Mouse (Mus musculus): ENCODE data around the gene Ptpn12. TPM values are rescaled to one million over a fixed set of nuclear protein-coding genes. Genes with fewer than 3 reads are reported as not detected.

The Ptpn12 gene
- polyA plus RNA-seq, 1 experiment from 2014 or later = 29.6 TPM

DNA sequence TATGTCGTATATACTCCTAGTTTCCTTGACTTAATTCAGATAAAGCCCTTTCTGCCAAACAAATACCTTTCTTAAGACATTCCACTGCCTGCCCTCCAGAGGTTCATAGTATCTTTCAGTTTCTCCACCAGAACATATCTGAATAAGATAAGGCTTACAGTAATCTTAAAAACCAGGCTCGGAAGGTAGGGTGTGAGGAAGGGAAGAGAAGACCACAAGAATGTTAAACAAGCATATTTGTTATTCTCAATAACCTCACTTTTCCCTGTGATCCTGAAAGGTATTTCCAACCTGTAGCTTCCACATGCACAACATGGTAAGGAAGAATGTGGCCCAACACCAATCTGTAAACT is 5.0 kb downstream of the Ptpn12 start:
- 90% methylated on average over 2 of the region's 2 CpGs for WGBS
- ATAC-seq (ENCODE audit: low FRiP score) = no peak

DNA sequence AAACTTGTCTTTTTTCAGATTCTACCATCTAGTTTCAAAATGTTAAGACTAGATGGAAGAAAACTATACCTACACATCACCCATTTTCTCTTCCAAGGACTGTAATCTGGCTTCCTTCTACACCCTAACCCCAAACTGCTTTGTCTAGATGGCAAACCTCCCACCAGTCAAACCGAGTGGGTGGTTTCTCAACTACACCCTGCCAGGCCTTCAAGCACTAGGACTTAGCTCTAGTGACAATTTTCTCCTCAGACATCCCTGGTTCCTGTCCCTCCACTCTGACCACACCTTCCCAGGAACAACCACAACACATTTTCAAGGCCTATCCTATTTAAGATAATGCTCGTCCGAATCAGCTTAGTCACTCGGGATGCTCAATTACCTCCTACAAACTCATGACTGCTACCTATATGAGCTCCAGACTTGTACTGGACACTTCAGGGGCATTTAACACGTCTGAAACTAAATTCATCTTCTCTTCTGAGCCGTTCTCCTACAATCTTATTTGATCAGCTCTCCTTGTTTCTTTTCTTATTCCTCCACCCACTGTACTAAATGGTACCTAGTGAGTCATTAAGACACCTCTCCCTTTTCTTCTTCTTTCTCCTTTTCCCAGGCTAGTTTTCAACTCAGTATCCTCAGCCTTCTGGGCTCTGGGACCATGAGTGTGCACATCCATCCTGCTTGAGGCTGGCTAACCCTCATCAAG is 5.5 kb downstream of the Ptpn12 start:
- no peaks in the 10 kb centered on the region for H3K27me3 ChIP-seq (ENCODE audit: control insufficient read depth, insufficient read depth, low read length)
- no peak overlapping the region for H3K9ac ChIP-seq (ENCODE audit: low read length)
- ATAC-seq (ENCODE audit: low FRiP score) = no peak
- H3K4me1 ChIP-seq (ENCODE audit: control insufficient read depth, insufficient read depth, low read length) = peaks cover 4% of the 10 kb centered on the region
- DNase-seq (ENCODE audit: low spot score, missing footprints) = no peak
- no peak overlapping the region for H3K4me3 ChIP-seq (ENCODE audit: low read depth, low read length)
- H3K27ac ChIP-seq (ENCODE audit: low read depth, low read length) = no peak overlapping the region
- H3K36me3 ChIP-seq (ENCODE audit: control insufficient read depth, insufficient read depth, low read length) = no peaks in the 10 kb centered on the region
- H3K9me3 ChIP-seq (ENCODE audit: control insufficient read depth, low read length) = no peaks in the 10 kb centered on the region
- H3K4me2 ChIP-seq = no peak overlapping the region
- 92% methylated on average over 6 of the region's 6 CpGs for WGBS

More for the DNA sequence above, 5.0 kb downstream of the Ptpn12 start:
- H3K36me3 ChIP-seq (ENCODE audit: control insufficient read depth, insufficient read depth, low read length) = no peaks in the 10 kb centered on the region
- H3K4me1 ChIP-seq (ENCODE audit: control insufficient read depth, insufficient read depth, low read length) = peaks cover 4% of the 10 kb centered on the region
- H3K27ac ChIP-seq (ENCODE audit: low read depth, low read length) = no peak overlapping the region
- no peak overlapping the region for H3K4me2 ChIP-seq
- H3K9ac ChIP-seq (ENCODE audit: low read length) = no peak overlapping the region
- no peak overlapping the region for H3K4me3 ChIP-seq (ENCODE audit: low read depth, low read length)
- H3K9me3 ChIP-seq (ENCODE audit: control insufficient read depth, low read length) = no peaks in the 10 kb centered on the region
- no peak for DNase-seq (ENCODE audit: low spot score, missing footprints)
- no peaks in the 10 kb centered on the region for H3K27me3 ChIP-seq (ENCODE audit: control insufficient read depth, insufficient read depth, low read length)

DNA sequence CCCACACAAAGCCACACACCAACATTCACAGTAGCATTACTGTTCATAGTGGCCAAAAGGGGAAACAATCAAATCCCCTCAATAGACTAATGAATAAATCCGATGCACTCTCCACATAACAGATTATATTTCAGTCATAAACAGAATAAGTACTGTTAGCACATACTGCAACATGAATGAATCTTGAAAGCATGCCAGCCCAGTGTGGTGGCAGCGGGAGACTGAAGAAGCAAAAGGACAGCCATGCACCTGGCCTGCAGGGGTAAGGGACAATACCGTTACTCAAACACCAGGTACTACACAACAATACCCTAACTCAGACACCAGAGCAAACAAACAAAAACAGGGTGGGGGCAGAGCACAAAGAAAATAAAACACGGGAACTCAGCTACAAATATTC is 6.7 kb downstream of the Ptpn12 start:
- H3K36me3 ChIP-seq (ENCODE audit: control insufficient read depth, insufficient read depth, low read length) = no peaks in the 10 kb centered on the region
- no peak overlapping the region for H3K27ac ChIP-seq (ENCODE audit: low read depth, low read length)
- ATAC-seq (ENCODE audit: low FRiP score) (no peak), DNase-seq (ENCODE audit: low spot score, missing footprints) (no peak)
- no peak overlapping the region for H3K4me3 ChIP-seq (ENCODE audit: low read depth, low read length)
- no peaks in the 10 kb centered on the region for H3K27me3 ChIP-seq (ENCODE audit: control insufficient read depth, insufficient read depth, low read length)
- H3K9ac ChIP-seq (ENCODE audit: low read length) = no peak overlapping the region
- H3K4me2 ChIP-seq = no peak overlapping the region
- H3K4me1 ChIP-seq (ENCODE audit: control insufficient read depth, insufficient read depth, low read length) = peaks cover 4% of the 10 kb centered on the region
- 94% methylated on average over 4 of the region's 4 CpGs for WGBS
- no peaks in the 10 kb centered on the region for H3K9me3 ChIP-seq (ENCODE audit: control insufficient read depth, low read length)

DNA sequence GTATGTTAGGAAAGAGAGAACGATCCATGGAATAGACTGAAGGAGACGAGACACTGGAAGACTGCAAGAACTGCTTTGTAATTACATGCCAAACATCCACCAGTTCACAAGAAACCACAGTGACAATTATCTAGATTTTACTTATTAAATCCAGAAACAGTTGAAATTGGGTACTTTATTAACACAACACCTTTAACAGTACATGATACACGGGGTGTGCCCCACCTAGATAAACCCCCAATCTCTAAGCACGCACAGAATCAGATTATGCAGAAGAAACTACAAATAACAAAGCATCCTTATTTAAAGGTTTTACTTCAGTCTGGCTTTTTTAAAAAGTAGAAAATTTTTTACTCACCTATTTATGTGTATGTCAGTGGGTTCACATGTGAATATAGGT is 8.6 kb downstream of the Ptpn12 start:
- WGBS = 93% methylated on average over 4 of the region's 4 CpGs

GRCm38 (mm10) chr5:21046150-21047048 is 9.3 kb downstream of the Ptpn12 start:
- no peaks in the 10 kb centered on the region for H3K27me3 ChIP-seq (ENCODE audit: control insufficient read depth, insufficient read depth, low read length)

More for the DNA sequence above, 8.6 kb downstream of the Ptpn12 start:
- Histone ChIP-seq H3K9ac (ENCODE audit: low read length) (no peak overlapping the region), H3K4me1 (ENCODE audit: control insufficient read depth, insufficient read depth, low read length) (no peaks in the 10 kb centered on the region), H3K4me2 (no peak overlapping the region), H3K4me3 (ENCODE audit: low read depth, low read length) (no peak overlapping the region), H3K36me3 (ENCODE audit: control insufficient read depth, insufficient read depth, low read length) (no peaks in the 10 kb centered on the region), H3K27ac (ENCODE audit: low read depth, low read length) (no peak overlapping the region), H3K27me3 (ENCODE audit: control insufficient read depth, insufficient read depth, low read length) (no peaks in the 10 kb centered on the region), H3K9me3 (ENCODE audit: control insufficient read depth, low read length) (no peaks in the 10 kb centered on the region)
- DNase-seq (ENCODE audit: low spot score, missing footprints) = no peak
- no peak for ATAC-seq (ENCODE audit: low FRiP score)

DNA sequence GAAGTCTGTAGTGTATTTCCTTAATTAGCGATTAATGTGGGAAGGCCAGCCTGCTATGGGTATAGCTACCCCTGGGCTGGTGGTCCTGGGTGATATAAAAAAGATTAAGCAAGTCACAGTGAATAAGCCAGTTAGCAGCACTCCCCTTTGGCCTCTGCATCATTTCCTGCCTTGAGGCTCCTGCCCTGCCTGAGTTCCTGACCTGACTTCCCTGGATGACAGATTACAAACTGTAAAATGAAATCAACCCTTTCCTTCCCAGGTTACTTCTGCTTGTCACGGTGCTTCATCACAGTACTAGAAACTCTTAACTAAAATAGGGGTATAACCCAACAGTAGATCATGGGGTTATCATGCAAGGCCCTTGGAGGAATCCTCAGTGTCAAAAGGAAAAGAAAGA is 10.2 kb downstream of the Ptpn12 start:
- Histone ChIP-seq H3K36me3 (ENCODE audit: control insufficient read depth, insufficient read depth, low read length) (no peaks in the 10 kb centered on the region), H3K9me3 (ENCODE audit: control insufficient read depth, low read length) (no peaks in the 10 kb centered on the region), H3K27ac (ENCODE audit: low read depth, low read length) (no peak overlapping the region), H3K27me3 (ENCODE audit: control insufficient read depth, insufficient read depth, low read length) (no peaks in the 10 kb centered on the region), H3K4me3 (ENCODE audit: low read depth, low read length) (no peak overlapping the region), H3K4me1 (ENCODE audit: control insufficient read depth, insufficient read depth, low read length) (no peaks in the 10 kb centered on the region), H3K9ac (ENCODE audit: low read length) (no peak overlapping the region), H3K4me2 (no peak overlapping the region)
- WGBS = 93% methylated on average over 2 of the region's 2 CpGs
- ATAC-seq (ENCODE audit: low FRiP score) = no peak
- no peak for DNase-seq (ENCODE audit: low spot score, missing footprints)

More at GRCm38 (mm10) chr5:21046150-21047048, 9.3 kb downstream of the Ptpn12 start:
- Histone ChIP-seq H3K4me1 (ENCODE audit: control insufficient read depth, insufficient read depth, low read length) (no peaks in the 10 kb centered on the region), H3K4me3 (ENCODE audit: low read depth, low read length) (no peak overlapping the region), H3K4me2 (no peak overlapping the region), H3K27ac (ENCODE audit: low read depth, low read length) (no peak overlapping the region), H3K9me3 (ENCODE audit: control insufficient read depth, low read length) (no peaks in the 10 kb centered on the region), H3K36me3 (ENCODE audit: control insufficient read depth, insufficient read depth, low read length) (no peaks in the 10 kb centered on the region), H3K9ac (ENCODE audit: low read length) (no peak overlapping the region)
- no peak for ATAC-seq (ENCODE audit: low FRiP score)
- 90% methylated on average over 7 of the region's 7 CpGs for WGBS
- no peak for DNase-seq (ENCODE audit: low spot score, missing footprints)

DNA sequence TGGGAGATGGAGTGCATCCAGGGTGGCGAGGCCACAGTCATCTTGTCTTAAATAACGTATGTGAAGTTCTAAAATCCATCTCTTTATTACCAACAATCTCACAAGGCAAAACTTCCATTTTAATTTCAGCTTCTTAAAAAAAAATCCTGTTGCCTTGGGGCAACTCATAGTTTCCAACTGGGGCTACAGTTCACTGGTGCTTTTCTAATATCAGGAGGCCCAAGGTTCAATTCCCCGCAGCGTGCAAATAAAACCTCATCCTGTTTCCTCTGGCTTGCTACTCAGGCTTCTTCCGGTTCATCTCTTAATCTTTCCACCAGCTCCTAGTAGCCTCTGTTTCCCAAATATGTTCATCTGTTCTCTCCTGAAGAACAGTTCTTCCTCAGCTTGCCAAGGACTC is 17.6 kb downstream of the Ptpn12 start:
- Histone ChIP-seq H3K36me3 (ENCODE audit: control insufficient read depth, insufficient read depth, low read length) (no peaks in the 10 kb centered on the region), H3K4me2 (no peak overlapping the region), H3K27ac (ENCODE audit: low read depth, low read length) (no peak overlapping the region), H3K9ac (ENCODE audit: low read length) (no peak overlapping the region), H3K4me1 (ENCODE audit: control insufficient read depth, insufficient read depth, low read length) (no peaks in the 10 kb centered on the region), H3K27me3 (ENCODE audit: control insufficient read depth, insufficient read depth, low read length) (no peaks in the 10 kb centered on the region), H3K9me3 (ENCODE audit: control insufficient read depth, low read length) (no peaks in the 10 kb centered on the region), H3K4me3 (ENCODE audit: low read depth, low read length) (no peak overlapping the region)
- no peak for DNase-seq (ENCODE audit: low spot score, missing footprints)
- no peak for ATAC-seq (ENCODE audit: low FRiP score)
- WGBS = 90% methylated on average over 5 of the region's 5 CpGs

DNA sequence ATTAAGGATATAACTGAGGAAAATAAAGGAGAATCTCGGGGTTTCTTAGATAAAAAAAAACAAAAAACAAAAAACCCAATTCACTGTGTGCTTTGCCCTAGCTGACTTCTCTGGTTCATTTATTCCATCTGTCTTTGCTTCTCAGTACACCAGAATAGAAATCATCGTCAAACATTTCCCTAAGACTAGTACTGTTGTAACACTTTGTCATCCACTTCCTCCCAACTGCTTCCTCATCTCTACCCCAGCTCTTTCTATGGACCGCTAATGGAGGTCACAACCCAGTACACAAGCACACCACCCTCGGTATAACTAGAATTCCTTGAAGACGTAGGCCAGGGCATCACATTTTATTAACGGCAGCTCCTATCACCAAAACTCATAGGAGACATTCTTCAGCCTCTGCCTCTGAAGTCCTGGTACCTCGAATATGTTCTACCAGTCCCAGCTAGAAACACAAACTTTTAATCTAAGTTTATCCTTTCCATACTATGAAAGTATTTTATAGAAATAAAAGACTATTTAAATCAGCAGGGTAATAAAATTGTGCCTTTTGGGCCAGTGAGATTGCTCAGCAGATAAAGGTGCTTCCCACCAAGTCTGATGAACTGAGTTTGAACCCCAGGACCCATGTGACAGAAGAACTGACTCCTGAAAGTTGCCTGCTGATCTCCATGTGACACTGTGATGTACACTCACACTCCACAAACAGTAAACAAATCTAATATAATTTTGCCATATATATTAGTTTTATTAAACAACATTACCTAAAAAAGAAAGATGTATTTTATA is 19.8 kb downstream of the Ptpn12 start:
- Histone ChIP-seq H3K27me3 (ENCODE audit: control insufficient read depth, insufficient read depth, low read length) (no peaks in the 10 kb centered on the region), H3K36me3 (ENCODE audit: control insufficient read depth, insufficient read depth, low read length) (no peaks in the 10 kb centered on the region)
- ATAC-seq (ENCODE audit: low FRiP score) = no peak

More for the DNA sequence above, 19.8 kb downstream of the Ptpn12 start:
- Histone ChIP-seq H3K9me3 (ENCODE audit: control insufficient read depth, low read length) (no peaks in the 10 kb centered on the region), H3K27ac (ENCODE audit: low read depth, low read length) (no peak overlapping the region), H3K9ac (ENCODE audit: low read length) (no peak overlapping the region), H3K4me3 (ENCODE audit: low read depth, low read length) (no peak overlapping the region), H3K4me1 (ENCODE audit: control insufficient read depth, insufficient read depth, low read length) (no peaks in the 10 kb centered on the region), H3K4me2 (no peak overlapping the region)
- 89% methylated on average over 7 of the region's 7 CpGs for WGBS
- DNase-seq (ENCODE audit: low spot score, missing footprints) = no peak
